Mouse (Mus musculus): ENCODE results near the gene Gnl2. TPM values are rescaled to one million over a fixed set of nuclear protein-coding genes. Genes with fewer than 3 reads are reported as not detected.

Gnl2 gene
- 65.7 and 71.8 TPM in 2 replicates for polyA plus RNA-seq (2011; ENCODE audit: insufficient read length, low read depth, missing spikeins)

DNA sequence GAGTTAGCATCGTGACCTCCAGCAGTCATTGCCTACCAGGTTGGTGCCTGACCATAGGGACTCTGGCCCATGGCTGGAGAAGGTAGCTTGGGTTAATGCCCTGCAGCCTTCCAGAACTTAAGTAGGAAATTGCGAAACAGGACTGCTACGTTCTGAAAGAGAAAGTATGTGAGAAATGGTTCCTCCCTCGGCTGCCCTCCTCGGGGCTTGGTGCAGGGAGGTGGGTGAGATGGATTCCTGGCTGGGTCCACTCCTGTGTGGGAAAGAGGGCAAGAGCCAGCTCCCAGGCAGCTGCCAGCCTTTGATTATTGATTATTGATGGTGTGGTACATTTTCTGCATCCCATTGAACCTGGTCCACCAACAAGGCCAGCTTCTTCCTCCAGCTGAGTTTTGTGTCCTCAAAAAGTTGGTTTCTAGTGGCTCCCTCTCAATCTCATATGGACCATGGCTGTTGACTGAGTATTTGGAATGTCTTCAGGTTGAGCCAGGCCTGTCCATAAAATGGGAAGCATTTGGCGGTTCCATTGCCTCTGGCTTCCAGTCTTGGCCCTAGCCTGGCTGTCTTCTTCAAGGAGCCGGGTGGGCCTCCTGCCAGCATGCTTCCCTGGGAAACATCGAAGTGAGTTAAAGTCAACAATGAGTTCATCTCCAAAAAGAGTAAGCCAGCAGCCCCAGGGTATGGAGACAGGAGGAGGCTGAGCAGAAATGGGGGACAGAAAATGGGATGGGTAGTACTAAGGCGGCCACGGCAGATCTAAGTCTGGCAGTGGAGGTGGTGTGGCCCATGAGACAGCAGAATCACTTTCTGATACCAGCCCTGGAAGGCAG, at the start of gene Gnl2:
Gene Gnl2, plus strand, starts transcription at position 780 of the 830 bp plus-strand sequence.
- no peaks in the 10 kb centered on the region for H3K4me1 ChIP-seq (ENCODE audit: control insufficient read depth, insufficient read depth, low read length)
- H3K4me3 ChIP-seq (ENCODE audit: insufficient read depth, low read length), result no peak within 1 kb of the TSS
- no peak within 1 kb of the TSS; the same call in 1 of the 2 replicates for H3K27ac ChIP-seq (ENCODE audit: insufficient read depth, low read length)
- TF ChIP-seq POLR2A (IDR thresholded peaks at IDR 0.05; ENCODE audit: low read depth, low read length), result no peak
- no peak for TF ChIP-seq CTCF (IDR thresholded peaks at IDR 0.05; ENCODE audit: borderline replicate concordance, insufficient read depth, low read length)

DNA sequence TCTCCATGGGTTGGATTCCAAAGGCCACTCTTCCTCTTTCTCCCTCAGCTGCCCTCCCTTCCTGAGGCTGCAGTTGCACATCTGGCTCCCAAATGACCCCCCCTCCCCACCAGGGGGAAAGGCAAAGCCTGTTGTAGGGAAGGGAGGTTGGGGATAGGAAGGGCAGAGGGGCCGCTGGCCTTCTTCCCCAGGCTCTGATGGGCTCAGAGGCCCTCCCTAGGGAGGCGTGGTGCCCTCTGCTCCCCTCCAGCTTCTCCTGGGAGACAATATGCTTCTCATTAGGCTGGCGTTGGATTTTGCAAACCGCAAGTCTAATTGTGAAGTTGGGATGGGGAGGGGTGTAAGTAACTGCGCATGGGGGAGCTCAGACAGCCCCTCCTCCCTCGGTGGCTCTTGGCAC, 47.7 kb upstream of the Gnl2 start:
- Histone ChIP-seq H3K27ac (ENCODE audit: insufficient read depth, low read length) (no peak overlapping the region), H3K4me3 (ENCODE audit: insufficient read depth, low read length) (no peak overlapping the region), H3K4me1 (ENCODE audit: control insufficient read depth, insufficient read depth, low read length) (no peaks in the 10 kb centered on the region)
- TF ChIP-seq CTCF (IDR thresholded peaks at IDR 0.05; ENCODE audit: borderline replicate concordance, insufficient read depth, low read length), result no peak
- no peak for TF ChIP-seq POLR2A (IDR thresholded peaks at IDR 0.05; ENCODE audit: low read depth, low read length)

- H3K4me1 ChIP-seq (ENCODE audit: control insufficient read depth, insufficient read depth, low read length), result no peaks in the 10 kb centered on the region
- no peak overlapping the region for H3K27ac ChIP-seq (ENCODE audit: insufficient read depth, low read length)
- no peak overlapping the region for H3K4me3 ChIP-seq (ENCODE audit: insufficient read depth, low read length)
- TF ChIP-seq CTCF (IDR thresholded peaks at IDR 0.05; ENCODE audit: borderline replicate concordance, insufficient read depth, low read length), result no peak
- no peak for TF ChIP-seq POLR2A (IDR thresholded peaks at IDR 0.05; ENCODE audit: low read depth, low read length)
These were observed 47.1 kb upstream of the Gnl2 start for GRCm38 (mm10) chr4:124969219-124969848.

DNA sequence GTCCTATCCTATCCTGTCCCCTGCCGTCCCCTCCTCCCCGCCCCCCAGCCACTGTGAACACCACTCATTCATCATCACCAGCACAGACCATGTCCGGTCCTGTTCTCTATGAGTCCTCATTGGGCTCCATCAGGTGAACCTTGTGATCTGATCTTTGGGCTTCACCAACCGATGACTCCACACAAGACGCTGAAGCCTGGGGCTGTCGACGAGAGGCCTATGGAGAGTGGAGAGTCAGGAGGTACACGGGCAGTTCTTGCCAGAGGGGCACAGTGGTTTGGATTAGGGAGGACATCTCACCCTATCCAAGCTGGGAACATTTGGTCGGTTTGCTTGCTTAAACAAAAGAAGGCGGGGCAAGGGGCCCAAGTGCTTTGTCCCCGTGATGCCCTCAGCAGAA, 46.2 kb upstream of the Gnl2 start:
- TF ChIP-seq CTCF (IDR thresholded peaks at IDR 0.05; ENCODE audit: borderline replicate concordance, insufficient read depth, low read length), result no peak
- no peak for TF ChIP-seq POLR2A (IDR thresholded peaks at IDR 0.05; ENCODE audit: low read depth, low read length)
- Histone ChIP-seq H3K27ac (ENCODE audit: insufficient read depth, low read length) (no peak overlapping the region), H3K4me1 (ENCODE audit: control insufficient read depth, insufficient read depth, low read length) (no peaks in the 10 kb centered on the region), H3K4me3 (ENCODE audit: insufficient read depth, low read length) (no peak overlapping the region)

- TF ChIP-seq POLR2A (IDR thresholded peaks at IDR 0.05; ENCODE audit: low read depth, low read length) (no peak), CTCF (IDR thresholded peaks at IDR 0.05; ENCODE audit: borderline replicate concordance, insufficient read depth, low read length) (no peak)
- Histone ChIP-seq H3K27ac (ENCODE audit: insufficient read depth, low read length) (no peak overlapping the region), H3K4me3 (ENCODE audit: insufficient read depth, low read length) (no peak overlapping the region), H3K4me1 (ENCODE audit: control insufficient read depth, insufficient read depth, low read length) (no peaks in the 10 kb centered on the region)
These were observed 45.7 kb upstream of the Gnl2 start for GRCm38 (mm10) chr4:124970677-124971076.

- H3K4me1 ChIP-seq (ENCODE audit: control insufficient read depth, insufficient read depth, low read length), result no peaks in the 10 kb centered on the region
- TF ChIP-seq CTCF (IDR thresholded peaks at IDR 0.05; ENCODE audit: borderline replicate concordance, insufficient read depth, low read length) (no peak), POLR2A (IDR thresholded peaks at IDR 0.05; ENCODE audit: low read depth, low read length) (no peak)
- H3K27ac ChIP-seq (ENCODE audit: insufficient read depth, low read length), result no peak overlapping the region
- no peak overlapping the region for H3K4me3 ChIP-seq (ENCODE audit: insufficient read depth, low read length)
These were observed 45.3 kb upstream of the Gnl2 start for GRCm38 (mm10) chr4:124971094-124971493.

- no peaks in the 10 kb centered on the region for H3K4me1 ChIP-seq (ENCODE audit: control insufficient read depth, insufficient read depth, low read length)
- no peak overlapping the region for H3K27ac ChIP-seq (ENCODE audit: insufficient read depth, low read length)
These were observed 44.1 kb upstream of the Gnl2 start for GRCm38 (mm10) chr4:124972316-124972715.

DNA sequence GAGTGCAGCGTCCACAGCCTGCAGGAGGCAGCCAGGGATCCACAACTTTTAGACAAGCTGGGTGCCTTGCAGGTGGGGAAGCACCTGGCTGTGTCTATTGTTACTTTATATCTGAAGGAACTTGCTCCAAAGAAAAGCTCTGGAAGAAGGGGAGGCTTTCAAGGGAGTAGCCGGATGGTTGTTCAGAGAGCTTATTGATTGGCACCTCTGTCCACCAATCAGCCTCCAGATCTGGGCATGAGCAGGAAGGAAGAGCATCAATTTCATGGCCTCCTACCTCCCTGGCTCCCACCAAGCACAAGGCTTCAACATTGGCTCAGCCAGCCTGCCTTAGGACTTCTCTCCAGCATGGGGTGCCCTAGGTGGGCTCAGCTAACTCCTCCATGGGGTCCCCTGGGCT, 43.1 kb upstream of the Gnl2 start:
- H3K4me1 ChIP-seq (ENCODE audit: control insufficient read depth, insufficient read depth, low read length), result no peaks in the 10 kb centered on the region

More at GRCm38 (mm10) chr4:124972316-124972715, 44.1 kb upstream of the Gnl2 start:
- TF ChIP-seq POLR2A (IDR thresholded peaks at IDR 0.05; ENCODE audit: low read depth, low read length) (no peak), CTCF (IDR thresholded peaks at IDR 0.05; ENCODE audit: borderline replicate concordance, insufficient read depth, low read length) (no peak)
- no peak overlapping the region for H3K4me3 ChIP-seq (ENCODE audit: insufficient read depth, low read length)

DNA sequence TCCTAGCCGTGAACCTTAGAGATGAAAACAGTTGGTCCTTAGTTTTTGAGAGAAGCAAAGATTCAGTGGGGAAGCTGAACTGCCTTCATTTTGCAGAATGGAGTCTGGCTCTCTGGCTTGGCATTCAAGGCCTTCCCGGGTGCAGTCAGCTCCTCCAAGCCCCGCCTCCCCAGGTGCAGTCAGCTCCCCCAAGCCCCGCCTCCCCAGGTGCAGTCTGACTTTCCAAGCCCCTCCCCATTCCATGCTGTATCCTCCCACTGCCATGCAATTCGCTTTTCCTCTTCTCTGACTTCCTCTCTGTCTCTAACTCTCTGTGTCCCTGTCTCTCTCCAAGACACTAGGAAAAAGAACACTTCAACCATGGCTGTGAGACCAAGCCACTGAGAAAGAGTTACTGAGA, 38.2 kb upstream of the Gnl2 start:
- Histone ChIP-seq H3K4me3 (ENCODE audit: insufficient read depth, low read length) (no peak overlapping the region), H3K4me1 (ENCODE audit: control insufficient read depth, insufficient read depth, low read length) (no peaks in the 10 kb centered on the region), H3K27ac (ENCODE audit: insufficient read depth, low read length) (no peak overlapping the region)
- TF ChIP-seq CTCF (IDR thresholded peaks at IDR 0.05; ENCODE audit: borderline replicate concordance, insufficient read depth, low read length) (no peak), POLR2A (IDR thresholded peaks at IDR 0.05; ENCODE audit: low read depth, low read length) (no peak)

More for the DNA sequence above, 43.1 kb upstream of the Gnl2 start:
- no peak for TF ChIP-seq CTCF (IDR thresholded peaks at IDR 0.05; ENCODE audit: borderline replicate concordance, insufficient read depth, low read length)
- TF ChIP-seq POLR2A (IDR thresholded peaks at IDR 0.05; ENCODE audit: low read depth, low read length), result no peak
- Histone ChIP-seq H3K27ac (ENCODE audit: insufficient read depth, low read length) (no peak overlapping the region), H3K4me3 (ENCODE audit: insufficient read depth, low read length) (no peak overlapping the region)

Measured in embryonic fibroblast, embryonic 13.5 days (primary cell).